Mouse (Mus musculus) granulocyte monocyte progenitor cell, adult 5-6 weeks (primary cell): ENCODE data around the gene Adgrl2. TPM values are rescaled to one million over a fixed set of nuclear protein-coding genes. Genes with fewer than 3 reads are reported as not detected.

Experiments
- ATAC-seq: replicated peaks from 2 replicates; pipeline ENCODE4 v1.8.0; 2016; ENCODE audit warnings: mild to moderate bottlenecking, moderate TSS enrichment, inconsistent platforms; ENCODE audit not compliant: poor library complexity, severe bottlenecking
- total RNA-seq, 2 experiments: library from RNA; stranded (forward) in 1 of 2; stranded (reverse) in 1 of 2; fragments of 200-712, 200-1000 nt in 1 of 2; fragments of >200 nt in 1 of 2; fragmentation: Nextera tagmentation in 1 of 2; gene quantifications; 2 replicates each; pipeline ENCODE4 v1.2.3; 2014 to 2017

Gene Adgrl2
- total RNA-seq, 2 experiments from 2014 or later = 4.2 to 5.7 TPM

GRCm38 (mm10) chr3:148977838-148978237 lies 12.5 kb downstream of the Adgrl2 start:
- ATAC-seq = no peak

GRCm38 (mm10) chr3:148977124-148977529 lies 13.2 kb downstream of the Adgrl2 start:
- no peak for ATAC-seq

- no peak for ATAC-seq
Observed at GRCm38 (mm10) chr3:148971893-148972596, 18.3 kb downstream of the Adgrl2 start.

- no peak for ATAC-seq
Observed at GRCm38 (mm10) chr3:148964991-148965605, 25.3 kb downstream of the Adgrl2 start.

GRCm38 (mm10) chr3:148963381-148964044 lies 26.8 kb downstream of the Adgrl2 start:
- ATAC-seq = no peak

GRCm38 (mm10) chr3:148961611-148962010 lies 28.7 kb downstream of the Adgrl2 start:
- ATAC-seq = no peak

- ATAC-seq = no peak
Observed at GRCm38 (mm10) chr3:148960751-148961289, 29.5 kb downstream of the Adgrl2 start.

- ATAC-seq = no peak
Observed at GRCm38 (mm10) chr3:148960215-148960614, 30.1 kb downstream of the Adgrl2 start.

- peak; percentile 98 for ATAC-seq
Observed at GRCm38 (mm10) chr3:148959327-148960025, 30.9 kb downstream of the Adgrl2 start.

- no peak for ATAC-seq
Observed at GRCm38 (mm10) chr3:148958714-148959113, 31.6 kb downstream of the Adgrl2 start.

GRCm38 (mm10) chr3:148958185-148958584 lies 32.2 kb downstream of the Adgrl2 start:
- ATAC-seq = no peak

GRCm38 (mm10) chr3:148956887-148957286 lies 33.5 kb downstream of the Adgrl2 start:
- no peak for ATAC-seq

- ATAC-seq = no peak
Observed at GRCm38 (mm10) chr3:148949796-148950195, 40.6 kb downstream of the Adgrl2 start.

- ATAC-seq = no peak
Observed at GRCm38 (mm10) chr3:148947805-148948405, 42.5 kb downstream of the Adgrl2 start.

GRCm38 (mm10) chr3:148947266-148947665 lies 43.1 kb downstream of the Adgrl2 start:
- ATAC-seq = no peak

- ATAC-seq = no peak
Observed at GRCm38 (mm10) chr3:148945534-148945933, 44.8 kb downstream of the Adgrl2 start.

GRCm38 (mm10) chr3:148939457-148939856 lies 50.9 kb downstream of the Adgrl2 start:
- no peak for ATAC-seq

- no peak for ATAC-seq
Observed at GRCm38 (mm10) chr3:148935056-148935455, 55.3 kb downstream of the Adgrl2 start.

GRCm38 (mm10) chr3:148934279-148934678 lies 56.1 kb downstream of the Adgrl2 start:
- no peak for ATAC-seq

GRCm38 (mm10) chr3:148933160-148933559 lies 57.2 kb downstream of the Adgrl2 start:
- peak; percentile 99 for ATAC-seq
